13 mouse cellular contexts compared by ENCODE assay signal in genomic region chr1:183595306-183595705, GRCm38 (mm10).
"Had no signal": no experiment of that assay in that cellular context is flagged by ENCODE, and none has a peak within 500 bp of the region (broad histone marks: within the 10 kb centered on the region; RNA-seq: fewer than 3 reads in every experiment).

No protein-coding gene starts in this region.

- H3K9me3 ChIP-seq: kidney, embryonic 15.5 days; limb, embryonic 12.5 days had no signal

- H3K9ac ChIP-seq: kidney, embryonic 15.5 days; limb, embryonic 12.5 days; liver, embryonic 14.5 days had no signal

- H3K4me1 ChIP-seq: kidney, embryonic 15.5 days; limb, embryonic 12.5 days had no signal

- H3K27me3 ChIP-seq: kidney, embryonic 15.5 days; limb, embryonic 12.5 days had no signal

- H3K4me2 ChIP-seq: kidney, embryonic 15.5 days; limb, embryonic 12.5 days had no signal

- DNase-seq: kidney, adult 18-20 months; kidney, postnatal 25 days; liver; lung, adult 18-20 months; lung, postnatal 36 days; right cerebral cortex, adult 18-20 months; right cerebral cortex, postnatal 25 days; thymus, adult 18-20 months; thymus, postnatal 14 days had no signal

- H3K27ac ChIP-seq: kidney, embryonic 15.5 days; limb, embryonic 12.5 days; liver, embryonic 14.5 days; stomach, postnatal 0 days had no signal

- H3K36me3 ChIP-seq: kidney, embryonic 15.5 days; limb, embryonic 12.5 days had no signal

- H3K4me3 ChIP-seq: kidney, embryonic 15.5 days; limb, embryonic 12.5 days had no signal
